ENCODE assay signal across 8 mouse cellular contexts in genomic region chr17:4907841-4908571, GRCm38 (mm10).
A peak's percentile ranks its signal among the peaks of the same experiment; 100 is the strongest.
DNase-seq lines count a peak whose midpoint lies in the region; ATAC-seq lines count a peak whose summit lies in the region.

No protein-coding gene starts in this region.

- H3K4me1 ChIP-seq in hindbrain, embryonic 12.5 days, result peaks cover 13% of the 10 kb centered on the region

- no peaks in the 10 kb centered on the region for H3K27me3 ChIP-seq in hindbrain, embryonic 12.5 days

- peak overlapping the region; percentile 76 for H3K9ac ChIP-seq in hindbrain, embryonic 12.5 days

- H3K4me3 ChIP-seq in hindbrain, embryonic 12.5 days, result peak overlapping the region; percentile 48

- ATAC-seq in hindbrain, embryonic 12.5 days (ENCODE audit: low FRiP score), result peak; percentile 93

- no peaks in the 10 kb centered on the region for H3K9me3 ChIP-seq in hindbrain, embryonic 12.5 days (replicated peaks)

- no peaks in the 10 kb centered on the region for H3K36me3 ChIP-seq in hindbrain, embryonic 12.5 days

- peak overlapping the region; percentile 68 for H3K4me2 ChIP-seq in hindbrain, embryonic 12.5 days (replicated peaks)

- under 1% methylated on average over 67 of the region's 85 CpGs for WGBS in hindbrain, embryonic 12.5 days

- DNase-seq in MN1 (ENCODE audit: low spot score), result peak; percentile 97
- peak; percentile 95 for DNase-seq in cerebellum, adult 9-10 months
- DNase-seq in frontal cortex, adult 2 months (ENCODE audit: extremely low spot score in 1 of 2, low spot score in 1 of 2), result peak; percentile 81 to 90
- DNase-seq in layer of hippocampus, postnatal 14 days (ENCODE audit: low spot score in 2 of 2), result peak; percentile 93
- DNase-seq in lung, postnatal 14 days, result peak; percentile 94
- DNase-seq in retina, adult 2 months (ENCODE audit: low read depth, low spot score), result peak; percentile 78
- peak; percentile 90 to 92 for DNase-seq in thymus, postnatal 36 days

- H3K27ac ChIP-seq in hindbrain, embryonic 12.5 days, result peak overlapping the region; percentile 99

Comparison
In these comparisons a context has a peak if more than half of its experiments do, and no peak if none do; other contexts are left out.
1. Peak in every context shown above with its lines: DNase-seq, ATAC-seq, H3K4me3 ChIP-seq and H3K27ac ChIP-seq.